Mouse (Mus musculus) myocyte (in vitro differentiated cells): ENCODE data around the gene Mapk9. TPM values are rescaled to one million over a fixed set of nuclear protein-coding genes. Genes with fewer than 3 reads are reported as not detected.
A peak's percentile ranks its signal among the peaks of the same experiment; 100 is the strongest.

Experiments used
- H3K27me3 ChIP-seq: one replicate; pipeline ENCODE4 v1.6.1; 2011; ENCODE audit not compliant: control insufficient read depth, insufficient read depth, insufficient read length
- H3K36me3 ChIP-seq: one replicate; pipeline ENCODE4 v1.6.1; 2011; ENCODE audit not compliant: control insufficient read depth, insufficient read depth
- H3K4me2 ChIP-seq: one replicate; pipeline ENCODE4 v1.6.1; 2011; ENCODE audit warnings: low read depth, control low read depth
- H3K4me3 ChIP-seq: one replicate; pipeline ENCODE4 v1.5.1; 2011; ENCODE audit warnings: mild to moderate bottlenecking, control low read depth, moderate library complexity
- H3K79me2 ChIP-seq: one replicate; pipeline ENCODE4 v1.6.1; 2011; ENCODE audit not compliant: control insufficient read depth, insufficient read depth
- H3ac ChIP-seq: one replicate; pipeline ENCODE4 v1.6.1; 2011; ENCODE audit not compliant: control insufficient read depth, insufficient read length
- CEBPB ChIP-seq: IDR thresholded peaks from 2 replicates; pipeline ENCODE4 v1.6.1; 2011; ENCODE audit warnings: mild to moderate bottlenecking, moderate library complexity; ENCODE audit not compliant: poor library complexity, insufficient read depth, severe bottlenecking
- E2F4 ChIP-seq: IDR thresholded peaks from one replicate; pipeline ENCODE4 v1.6.1; 2011; ENCODE audit warnings: mild to moderate bottlenecking, control low read depth, moderate library complexity; ENCODE audit not compliant: insufficient read depth
- MAX ChIP-seq: IDR thresholded peaks from one replicate; pipeline ENCODE4 v1.6.1; 2011; ENCODE audit warnings: low read depth, mild to moderate bottlenecking, control low read depth
- MYOD1 ChIP-seq, 3 experiments: IDR thresholded peaks; one replicate each; pipeline ENCODE4 v1.6.1; 2011; ENCODE audit warnings: control low read depth in 2 of 3, low read depth in 2 of 3, mild to moderate bottlenecking in 2 of 3, moderate library complexity in 1 of 3; ENCODE audit not compliant: insufficient read length in 2 of 3, control insufficient read depth in 1 of 3
- MYOG ChIP-seq, 3 experiments: IDR thresholded peaks; one replicate each; pipeline ENCODE4 v1.6.1; 2011; ENCODE audit warnings: control low read depth in 2 of 3, low read depth in 2 of 3, mild to moderate bottlenecking in 2 of 3; ENCODE audit not compliant: insufficient read length in 2 of 3, control insufficient read depth in 1 of 3, insufficient read depth in 1 of 3
- POLR2A ChIP-seq: IDR thresholded peaks from one replicate; pipeline ENCODE4 v1.6.1; 2011; ENCODE audit warnings: low read depth, mild to moderate bottlenecking, control low read depth, moderate library complexity; ENCODE audit not compliant: insufficient read length
- POLR2AphosphoS2 ChIP-seq: IDR thresholded peaks from one replicate; pipeline ENCODE4 v1.6.1; 2011; ENCODE audit warnings: low read depth, control low read depth; ENCODE audit not compliant: insufficient read length
- REST ChIP-seq: IDR thresholded peaks from one replicate; pipeline ENCODE4 v1.6.1; 2011; ENCODE audit warnings: mild to moderate bottlenecking, control low read depth, moderate library complexity; ENCODE audit not compliant: insufficient read depth, insufficient read length
- SRF ChIP-seq: IDR thresholded peaks from one replicate; pipeline ENCODE4 v1.6.1; 2011; ENCODE audit warnings: low read depth; ENCODE audit not compliant: control insufficient read depth, insufficient read length
- TCF12 ChIP-seq: IDR thresholded peaks from one replicate; pipeline ENCODE4 v1.6.1; 2011; ENCODE audit warnings: mild to moderate bottlenecking, control low read depth; ENCODE audit not compliant: poor library complexity, insufficient read depth, severe bottlenecking
- TCF3 ChIP-seq: IDR thresholded peaks from one replicate; pipeline ENCODE4 v1.6.1; 2011; ENCODE audit warnings: low read depth, control low read depth; ENCODE audit not compliant: insufficient read length
- USF1 ChIP-seq: IDR thresholded peaks from one replicate; pipeline ENCODE4 v1.6.1; 2011; ENCODE audit warnings: low read depth, mild to moderate bottlenecking, control low read depth, moderate library complexity
- polyA plus RNA-seq: library from polyadenylated mRNA; unstranded; fragments of >200 nt; fragmentation: generic; extraction: Trizol; gene quantifications from one replicate; pipeline ENCODE4 v1.2.1, GENCODE M21; 2012; ENCODE audit warnings: missing spikeins

The Mapk9 gene
- polyA plus RNA-seq, 1 experiment, result 21.5 TPM

GRCm38 (mm10) chr11:49827243-49827642, 19.3 kb upstream of the Mapk9 start:
- TF ChIP-seq SRF (no peak), MYOG (IDR thresholded peaks at IDR 0.05; ENCODE audit: control insufficient read depth in 1 of 3, insufficient read depth in 1 of 3, insufficient read length in 2 of 3, low read depth in 2 of 3) (no peak), MAX (no peak), TCF12 (no peak), USF1 (no peak), CEBPB (no peak), POLR2AphosphoS2 (no peak), POLR2A (no peak), MYOD1 (IDR thresholded peaks at IDR 0.05; ENCODE audit: control insufficient read depth in 1 of 3, insufficient read length in 2 of 3, low read depth in 2 of 3) (no peak), REST (no peak), E2F4 (no peak), TCF3 (no peak)

GRCm38 (mm10) chr11:49829176-49829745, 17.3 kb upstream of the Mapk9 start:
- H3K4me3 ChIP-seq, result no peak overlapping the region
- H3K4me2 ChIP-seq, result no peak overlapping the region
- H3K36me3 ChIP-seq, result no peaks in the 10 kb centered on the region
- no peak overlapping the region for H3ac ChIP-seq
- peaks cover 16% of the 10 kb centered on the region for H3K27me3 ChIP-seq
- no peaks in the 10 kb centered on the region for H3K79me2 ChIP-seq
- TF ChIP-seq TCF3 (no peak), E2F4 (no peak), MAX (no peak), POLR2A (no peak), MYOG (IDR thresholded peaks at IDR 0.05; ENCODE audit: control insufficient read depth in 1 of 3, insufficient read depth in 1 of 3, insufficient read length in 2 of 3, low read depth in 2 of 3) (no peak), POLR2AphosphoS2 (no peak), USF1 (no peak), CEBPB (no peak), MYOD1 (IDR thresholded peaks at IDR 0.05; ENCODE audit: control insufficient read depth in 1 of 3, insufficient read length in 2 of 3, low read depth in 2 of 3) (no peak)

More at GRCm38 (mm10) chr11:49827243-49827642, 19.3 kb upstream of the Mapk9 start:
- Histone ChIP-seq H3K36me3 (no peaks in the 10 kb centered on the region), H3K79me2 (no peaks in the 10 kb centered on the region), H3K4me3 (no peak overlapping the region), H3ac (no peak overlapping the region), H3K4me2 (no peak overlapping the region), H3K27me3 (peaks cover 16% of the 10 kb centered on the region)

- H3ac ChIP-seq, result no peak overlapping the region
- H3K27me3 ChIP-seq, result peaks cover 11% of the 10 kb centered on the region
- no peak overlapping the region for H3K4me3 ChIP-seq
- no peaks in the 10 kb centered on the region for H3K79me2 ChIP-seq
- TF ChIP-seq REST, result no peak
- peak; percentile 17 to 82 (median 47) for TF ChIP-seq MYOG (IDR thresholded peaks at IDR 0.05; ENCODE audit: control insufficient read depth in 1 of 3, insufficient read depth in 1 of 3, insufficient read length in 2 of 3, low read depth in 2 of 3)
- peak in 2 of 3 experiments; percentile 52 to 55 for TF ChIP-seq MYOD1 (IDR thresholded peaks at IDR 0.05; ENCODE audit: control insufficient read depth in 1 of 3, insufficient read length in 2 of 3, low read depth in 2 of 3)
- TF ChIP-seq POLR2A, result no peak
- H3K36me3 ChIP-seq, result no peaks in the 10 kb centered on the region
- peak overlapping the region; percentile 13 for H3K4me2 ChIP-seq
Measured at GRCm38 (mm10) chr11:49831980-49832379, 14.6 kb upstream of the Mapk9 start.

GRCm38 (mm10) chr11:49832962-49833361, 13.6 kb upstream of the Mapk9 start:
- no peak overlapping the region for H3K4me3 ChIP-seq
- no peaks in the 10 kb centered on the region for H3K79me2 ChIP-seq
- H3K36me3 ChIP-seq, result no peaks in the 10 kb centered on the region
- no peak overlapping the region for H3K4me2 ChIP-seq
- H3K27me3 ChIP-seq, result peaks cover 21% of the 10 kb centered on the region
- no peak for TF ChIP-seq E2F4
- TF ChIP-seq TCF3, result no peak
- no peak for TF ChIP-seq TCF12
- TF ChIP-seq USF1, result no peak
- no peak for TF ChIP-seq POLR2AphosphoS2
- TF ChIP-seq MAX, result no peak
- no peak for TF ChIP-seq POLR2A
- TF ChIP-seq CEBPB, result no peak
- no peak for TF ChIP-seq MYOG (IDR thresholded peaks at IDR 0.05; ENCODE audit: control insufficient read depth in 1 of 3, insufficient read depth in 1 of 3, insufficient read length in 2 of 3, low read depth in 2 of 3)
- TF ChIP-seq SRF, result no peak
- no peak for TF ChIP-seq MYOD1 (IDR thresholded peaks at IDR 0.05; ENCODE audit: control insufficient read depth in 1 of 3, insufficient read length in 2 of 3, low read depth in 2 of 3)
- no peak for TF ChIP-seq REST
- no peak overlapping the region for H3ac ChIP-seq

- Histone ChIP-seq H3K79me2 (no peaks in the 10 kb centered on the region), H3K36me3 (no peaks in the 10 kb centered on the region), H3K4me2 (no peak overlapping the region), H3ac (no peak overlapping the region), H3K27me3 (peaks cover 23% of the 10 kb centered on the region), H3K4me3 (no peak overlapping the region)
- TF ChIP-seq E2F4 (no peak), CEBPB (no peak)
Measured at GRCm38 (mm10) chr11:49834248-49834647, 12.3 kb upstream of the Mapk9 start.
